Comparison of ENCODE assay signal across 11 mouse cellular contexts in the genomic region with DNA sequence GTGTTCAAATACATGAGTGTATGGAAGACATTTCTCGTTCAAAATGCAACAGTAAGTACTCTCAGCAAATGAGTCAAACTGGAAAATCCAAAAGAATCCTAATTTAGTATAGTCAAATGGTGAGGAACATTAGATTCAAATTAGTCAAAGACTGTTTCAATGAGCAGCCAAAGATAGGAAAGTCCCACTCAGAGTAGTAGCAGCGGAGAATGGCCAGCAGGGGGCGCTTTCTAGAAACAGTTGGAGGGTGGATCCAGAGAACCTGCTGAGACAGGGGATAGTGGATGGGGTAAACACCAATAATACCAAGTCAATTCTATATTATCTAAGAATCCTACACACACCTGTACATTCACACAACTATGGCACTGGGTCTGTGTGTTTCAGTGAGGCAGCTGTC.
A peak's percentile ranks its signal among the peaks of the same experiment; 100 is the strongest.
DNase-seq lines count a peak whose midpoint lies in the region; ATAC-seq and TF ChIP-seq lines count a peak whose summit lies in the region.
"Had no signal": no experiment of that assay in that cellular context is flagged by ENCODE, and none has a peak within 500 bp of the region (broad histone marks: within the 10 kb centered on the region; RNA-seq: fewer than 3 reads in every experiment).

No protein-coding gene starts in this region.

- H3K27me3 ChIP-seq in kidney, postnatal 0 days (ENCODE audit: insufficient read depth, low read length) = no peaks in the 10 kb centered on the region

- no peak overlapping the region for H3K4me3 ChIP-seq in kidney, postnatal 0 days (replicated peaks; ENCODE audit: low read depth, low read length)

- TF ChIP-seq CTCF in kidney, postnatal 0 days (IDR thresholded peaks at IDR 0.05; ENCODE audit: low read depth) = peak; percentile 37; the same call in 1 of the 2 replicates

- no peaks in the 10 kb centered on the region for H3K9me3 ChIP-seq in kidney, postnatal 0 days (replicated peaks; ENCODE audit: low read length)

- no peaks in the 10 kb centered on the region for H3K36me3 ChIP-seq in kidney, postnatal 0 days (ENCODE audit: insufficient read depth, low read length)

- H3K27ac ChIP-seq in kidney, postnatal 0 days = no peak overlapping the region
- H3K27ac ChIP-seq: macrophage had no signal

- DNase-seq in embryo, embryonic 11 days = peak; percentile 2
- no peak for DNase-seq in embryo, embryonic 10.5 days (ENCODE audit: low spot score)
- no peak for DNase-seq in kidney, postnatal 0 days (ENCODE audit: low spot score)
- no peak for DNase-seq in kidney, adult 18-20 months
- peak; percentile 28 for DNase-seq in thymus, postnatal 4 days
- no peak for DNase-seq in thymus, adult 18-20 months
- DNase-seq in testis, postnatal 10 days (ENCODE audit: low spot score) = peak; percentile 46
- no peak for DNase-seq in ovary, postnatal 10 days (ENCODE audit: low spot score)
- DNase-seq: cerebellum, adult 2 months; thymus, postnatal 36 days had no signal

- no peak overlapping the region for H3K9ac ChIP-seq in kidney, postnatal 0 days (ENCODE audit: low read depth, low read length)

- H3K4me1 ChIP-seq in kidney, postnatal 0 days (replicated peaks; ENCODE audit: insufficient read depth, low read length) = no peaks in the 10 kb centered on the region

- H3K4me2 ChIP-seq in kidney, postnatal 0 days (ENCODE audit: low read length) = no peak overlapping the region

- 74% methylated on average over 3 of the region's 3 CpGs for WGBS in kidney, postnatal 0 days

- no peak for ATAC-seq in kidney, postnatal 0 days (replicated peaks; ENCODE audit: low FRiP score, low read depth)

Comparison
In these comparisons a context has a peak if more than half of its experiments do, and no peak if none do; other contexts are left out.
1. DNase-seq: peak in embryo, embryonic 11 days (single experiment), thymus, postnatal 4 days (single experiment) and testis, postnatal 10 days (single experiment); none in embryo, embryonic 10.5 days (single experiment), kidney, postnatal 0 days (single experiment), kidney, adult 18-20 months (single experiment), thymus, adult 18-20 months (0 of 2) and ovary, postnatal 10 days (single experiment).